Mouse (Mus musculus): ENCODE measurements at regions not wholly inside any gene's neighbourhood (a gene's known extent, or its start where the extent isn't known, plus 50 kb on each side); places are given as distances from the start of the nearest gene placed in this dataset.

DNA sequence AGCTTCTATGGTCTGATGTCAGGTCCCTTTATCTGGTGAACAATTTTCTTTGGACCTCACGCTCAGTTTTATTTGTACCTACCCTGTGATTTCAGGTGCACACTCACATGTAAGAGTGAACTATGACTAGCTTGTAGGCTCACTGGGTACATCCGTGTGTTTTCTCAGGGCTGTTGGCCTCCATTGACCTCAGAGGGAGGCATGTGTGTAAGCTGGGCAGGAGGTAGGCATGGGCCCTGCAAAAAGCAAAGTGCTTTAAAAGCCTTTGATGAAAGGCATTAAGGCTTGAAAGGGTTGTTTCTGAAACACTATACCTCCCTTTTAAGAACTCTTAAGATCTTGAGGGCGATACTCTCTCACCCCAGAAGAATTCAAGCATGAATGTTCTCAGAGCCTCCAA is 112.9 kb upstream of the Gdnf start:
- DNase-seq, result no peak

DNA sequence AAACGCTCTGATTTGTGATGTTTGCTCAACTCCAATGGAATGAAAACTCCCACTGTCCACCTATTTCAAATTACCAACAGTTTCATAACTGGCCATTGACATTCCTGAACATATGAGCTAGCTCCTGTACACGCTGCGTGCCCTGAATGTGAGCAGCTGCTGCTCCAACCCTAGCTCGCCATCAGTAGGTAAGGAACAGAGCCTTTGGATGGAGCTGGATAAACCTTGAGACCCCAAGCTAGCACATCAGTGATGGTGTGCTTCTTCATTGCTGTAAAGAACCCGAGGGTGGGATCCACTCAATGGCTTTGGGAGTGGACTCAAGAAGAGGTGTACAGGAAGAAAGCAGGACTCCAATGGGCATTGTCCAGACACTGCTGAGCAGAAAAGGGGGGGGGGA is 101.8 kb upstream of the Gdnf start:
- DNase-seq, result no peak

DNA sequence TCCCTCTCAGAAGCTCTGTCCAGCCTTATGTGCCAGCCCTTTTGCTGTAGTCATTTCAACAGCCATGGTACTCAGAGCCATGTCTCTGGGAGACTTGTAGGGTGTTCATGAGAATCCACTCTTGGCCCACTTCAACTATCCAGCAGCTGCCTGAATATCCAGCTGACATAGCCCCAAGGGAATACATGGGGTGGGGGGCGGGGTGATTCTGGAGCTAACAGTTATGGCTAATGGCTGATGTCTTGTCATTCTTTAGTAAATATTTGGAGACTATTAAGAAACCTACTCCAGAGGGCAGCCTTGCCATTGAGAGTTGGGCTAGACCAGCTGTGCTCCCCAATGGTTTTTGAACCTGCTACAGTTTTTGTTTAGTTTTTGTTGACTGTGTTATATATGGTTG is 96.0 kb upstream of the Gdnf start:
- DNase-seq, result no peak

DNA sequence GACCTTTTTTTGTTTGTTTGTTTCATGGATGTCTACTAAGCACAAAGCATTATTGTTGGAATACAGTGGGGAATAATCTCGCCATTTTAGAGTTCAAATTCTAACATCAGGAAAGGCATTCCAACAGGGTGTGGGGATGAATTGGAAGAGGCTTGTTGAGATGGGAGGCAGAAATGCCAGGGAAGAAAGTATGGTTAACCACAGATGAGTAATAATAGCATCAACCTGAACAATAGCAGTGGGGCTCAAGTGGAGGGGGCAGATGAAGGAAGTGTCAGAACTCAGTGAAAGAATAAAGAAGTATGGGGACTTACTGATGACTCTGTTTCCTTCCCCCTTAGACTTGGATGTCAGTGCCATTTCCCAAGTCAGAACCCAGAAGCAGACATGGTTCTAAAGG is 94.5 kb upstream of the Gdnf start:
- no peak for DNase-seq

DNA sequence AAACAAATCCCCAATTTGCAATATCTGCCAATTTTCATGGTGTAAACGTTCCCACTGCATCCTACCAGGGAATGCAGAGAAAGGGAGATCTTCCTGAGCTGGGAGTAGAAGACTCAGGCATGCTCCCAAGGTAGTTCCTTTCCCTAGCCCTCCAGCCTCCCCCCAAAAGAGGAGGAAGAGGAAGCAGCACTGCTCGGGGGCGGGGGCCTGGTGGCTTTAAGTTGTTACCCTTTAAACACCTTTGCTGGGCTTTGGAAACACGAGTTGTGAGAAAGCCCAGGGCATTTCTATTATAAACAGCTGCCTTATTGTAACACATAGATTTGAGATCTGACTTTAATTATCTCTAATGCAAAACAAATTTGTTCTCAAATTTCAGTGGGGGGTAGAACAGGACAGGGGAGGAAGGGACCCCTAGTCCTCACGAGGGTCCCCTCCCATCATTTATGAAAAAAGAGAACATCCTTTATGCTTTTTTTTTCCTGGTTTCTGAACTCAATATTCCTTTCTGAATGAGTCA is 87.4 kb upstream of the Gdnf start:
- no peak for DNase-seq

DNA sequence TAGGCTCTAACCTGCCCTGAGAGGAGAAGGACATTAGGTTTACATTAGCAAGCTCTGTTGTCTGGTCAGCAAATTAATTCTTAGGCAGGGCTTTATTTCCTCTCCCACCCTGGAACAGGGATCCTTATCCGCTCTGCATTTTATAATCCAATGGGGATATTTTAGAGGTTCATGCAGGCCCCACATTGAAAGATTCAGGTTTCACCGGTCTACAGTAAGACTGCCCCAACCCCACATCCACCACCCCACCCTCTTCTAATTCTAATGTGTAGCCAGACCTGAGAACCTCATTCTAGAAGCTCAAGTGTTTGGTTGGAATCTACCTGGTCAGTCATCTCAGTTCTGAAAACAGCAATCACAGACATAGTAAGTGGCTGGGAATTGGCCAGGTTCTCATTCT is 86.9 kb upstream of the Gdnf start:
- DNase-seq, result no peak

DNA sequence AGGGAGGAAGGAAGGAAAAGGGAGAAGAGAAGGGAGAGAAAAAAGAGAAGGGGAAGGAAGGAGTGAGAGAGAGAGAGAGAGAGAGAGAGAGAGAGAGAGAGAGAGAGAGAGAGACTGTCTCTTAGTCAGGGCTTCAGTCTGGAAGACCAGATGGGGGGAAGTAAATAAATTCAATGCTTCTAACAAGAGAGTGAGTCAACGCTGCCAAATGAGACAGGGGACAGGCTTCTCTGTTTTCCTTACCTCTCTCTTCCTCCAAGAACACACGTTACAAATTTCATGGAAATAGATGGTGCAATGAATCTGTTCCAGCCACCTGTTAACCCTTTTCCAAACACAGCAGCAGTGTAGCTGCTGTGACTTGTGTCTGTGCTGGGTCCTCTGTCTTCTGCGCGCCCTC is 85.1 kb upstream of the Gdnf start:
- no peak for DNase-seq

DNA sequence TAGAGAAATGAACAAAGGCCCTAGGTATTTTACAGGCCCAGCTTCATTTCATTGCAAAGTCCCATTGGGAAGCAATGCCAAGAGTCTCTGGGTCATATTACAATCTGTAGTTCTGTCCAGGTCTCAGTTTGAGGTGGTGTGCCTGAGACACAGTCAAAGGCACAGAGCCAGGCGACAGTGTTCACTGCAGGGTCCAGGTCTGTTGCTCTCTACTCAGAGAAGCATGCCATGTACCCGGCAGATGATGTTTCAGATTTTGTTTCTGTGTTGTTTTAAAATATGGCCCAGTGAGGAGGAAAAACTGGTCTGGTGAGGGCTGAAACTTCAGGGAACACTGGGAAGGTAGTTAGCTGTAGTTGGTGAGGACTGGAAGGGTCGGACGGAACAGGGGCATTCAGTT is 63.1 kb upstream of the Gdnf start:
- no peak for DNase-seq

DNA sequence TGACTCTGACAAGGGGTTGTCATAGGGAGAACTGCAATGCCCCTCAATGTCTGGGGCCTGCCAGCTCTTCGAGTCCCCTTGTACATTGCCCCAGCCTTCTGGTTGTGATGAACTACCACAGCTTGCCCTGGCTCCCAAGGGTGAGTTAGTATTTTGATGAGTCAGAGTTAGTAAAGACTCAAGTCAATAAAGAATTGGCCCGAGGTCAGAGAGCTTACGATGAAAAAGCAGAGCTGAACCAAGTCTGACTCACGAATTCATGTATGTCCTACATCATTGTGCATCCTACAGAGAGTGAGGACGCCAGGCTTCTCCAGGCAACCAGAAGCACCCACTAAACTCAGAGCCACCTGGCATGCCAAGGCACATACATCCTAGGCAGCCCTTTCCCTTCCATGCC is 60.2 kb upstream of the Gdnf start:
- DNase-seq, result no peak
